In genomic region chr7:103853090-103853489, GRCm38 (mm10) we compare ENCODE assay signal across 14 mouse cellular contexts. TPM values are rescaled to one million over a fixed set of nuclear protein-coding genes. Genes with fewer than 3 reads are reported as not detected.
DNase-seq lines count a peak whose midpoint lies in the region; ATAC-seq lines count a peak whose summit lies in the region.
"Had no signal": no experiment of that assay in that cellular context is flagged by ENCODE, and none has a peak within 500 bp of the region (broad histone marks: within the 10 kb centered on the region; RNA-seq: fewer than 3 reads in every experiment).

Gene Hbb-y (minus strand): TSS chr7:103853216.

- no peak within 1 kb of the TSS for H3K9ac ChIP-seq in kidney, embryonic 16.5 days (replicated peaks; ENCODE audit: low read length)
- no peak within 1 kb of the TSS for H3K9ac ChIP-seq in forebrain, embryonic 12.5 days
- no peak within 1 kb of the TSS for H3K9ac ChIP-seq in intestine, embryonic 15.5 days
- H3K9ac ChIP-seq in neural tube, embryonic 12.5 days = no peak within 1 kb of the TSS

- H3K4me1 ChIP-seq in kidney, embryonic 16.5 days (ENCODE audit: insufficient read depth, low read length) = no peaks in the 10 kb centered on the region
- no peaks in the 10 kb centered on the region for H3K4me1 ChIP-seq in forebrain, embryonic 12.5 days
- no peaks in the 10 kb centered on the region for H3K4me1 ChIP-seq in intestine, embryonic 15.5 days (replicated peaks)
- H3K4me1 ChIP-seq in neural tube, embryonic 12.5 days = no peaks in the 10 kb centered on the region

- DNase-seq in kidney, postnatal 4 days = no peak
- DNase-seq in cerebellum, adult 9-10 months = no peak
- DNase-seq: retina, postnatal 1 day; thymus, postnatal 36 days had no signal

- 71% methylated on average over 2 of the region's 2 CpGs for WGBS in kidney, embryonic 16.5 days
- 76% methylated on average over 2 of the region's 2 CpGs for WGBS in forebrain, embryonic 12.5 days
- 69% methylated on average over 2 of the region's 2 CpGs for WGBS in intestine, embryonic 15.5 days
- WGBS in neural tube, embryonic 12.5 days = 71% methylated on average over 2 of the region's 2 CpGs

- no peaks in the 10 kb centered on the region for H3K27me3 ChIP-seq in kidney, embryonic 16.5 days (ENCODE audit: insufficient read depth, low read length)
- no peaks in the 10 kb centered on the region for H3K27me3 ChIP-seq in forebrain, embryonic 12.5 days
- no peaks in the 10 kb centered on the region for H3K27me3 ChIP-seq in intestine, embryonic 15.5 days (replicated peaks)
- no peaks in the 10 kb centered on the region for H3K27me3 ChIP-seq in neural tube, embryonic 12.5 days (replicated peaks)

- H3K36me3 ChIP-seq in kidney, embryonic 16.5 days (ENCODE audit: insufficient read depth, low read length) = no peaks in the 10 kb centered on the region
- no peaks in the 10 kb centered on the region for H3K36me3 ChIP-seq in forebrain, embryonic 12.5 days (replicated peaks)
- no peaks in the 10 kb centered on the region for H3K36me3 ChIP-seq in intestine, embryonic 15.5 days
- H3K36me3 ChIP-seq in neural tube, embryonic 12.5 days = no peaks in the 10 kb centered on the region

- no peak within 1 kb of the TSS for H3K4me2 ChIP-seq in kidney, embryonic 16.5 days (replicated peaks; ENCODE audit: low read depth, low read length)
- H3K4me2 ChIP-seq in forebrain, embryonic 12.5 days = no peak within 1 kb of the TSS
- H3K4me2 ChIP-seq in intestine, embryonic 15.5 days (replicated peaks) = no peak within 1 kb of the TSS
- no peak within 1 kb of the TSS for H3K4me2 ChIP-seq in neural tube, embryonic 12.5 days (replicated peaks)

- no peak within 1 kb of the TSS for H3K4me3 ChIP-seq in kidney, embryonic 16.5 days (ENCODE audit: low read length)
- H3K4me3 ChIP-seq in forebrain, embryonic 12.5 days (replicated peaks) = no peak within 1 kb of the TSS
- no peak within 1 kb of the TSS for H3K4me3 ChIP-seq in intestine, embryonic 15.5 days (replicated peaks)
- no peak within 1 kb of the TSS for H3K4me3 ChIP-seq in neural tube, embryonic 12.5 days

- no peaks in the 10 kb centered on the region for H3K9me3 ChIP-seq in kidney, embryonic 16.5 days (ENCODE audit: low read length)
- H3K9me3 ChIP-seq in forebrain, embryonic 12.5 days = no peaks in the 10 kb centered on the region
- H3K9me3 ChIP-seq in intestine, embryonic 15.5 days = no peaks in the 10 kb centered on the region
- H3K9me3 ChIP-seq in neural tube, embryonic 12.5 days = no peaks in the 10 kb centered on the region

- ATAC-seq in kidney, embryonic 16.5 days (ENCODE audit: low FRiP score, low TSS enrichment) = no peak
- 0 out of 2 replicates have a peak, but pooled peaks have one; percentile 36 for ATAC-seq in forebrain, embryonic 12.5 days (ENCODE audit: low FRiP score)
- ATAC-seq in intestine, embryonic 15.5 days = no peak
- ATAC-seq in neural tube, embryonic 12.5 days (ENCODE audit: low FRiP score, low read depth) = no peak
- no peak for ATAC-seq in granulocyte monocyte progenitor cell, adult 5-6 weeks (replicated peaks; ENCODE audit: poor library complexity, severe bottlenecking)

- H3K27ac ChIP-seq in kidney, embryonic 16.5 days (ENCODE audit: low read length) = no peak within 1 kb of the TSS
- H3K27ac ChIP-seq in forebrain, embryonic 12.5 days = no peak within 1 kb of the TSS
- no peak within 1 kb of the TSS for H3K27ac ChIP-seq in intestine, embryonic 15.5 days
- no peak within 1 kb of the TSS for H3K27ac ChIP-seq in neural tube, embryonic 12.5 days
- H3K27ac ChIP-seq: macrophage had no signal

RNA-seq across cellular contexts. Expression of gene Hbb-y, which starts in this region (rescaled TPM):
- 50.5 and 57.1 TPM in 2 replicates for polyA plus RNA-seq in kidney, embryonic 16.5 days (2015; fragmentation: Nextera tagmentation; extraction: Ambion mirVana)
- polyA plus RNA-seq in forebrain, embryonic 12.5 days (2016; fragmentation: Nextera tagmentation; extraction: Ambion mirVana) = 6,398 and 8,559 TPM in 2 replicates
- polyA plus RNA-seq in intestine, embryonic 15.5 days (2015; fragmentation: Nextera tagmentation; extraction: Ambion mirVana) = 165 and 266 TPM in 2 replicates
- polyA plus RNA-seq in neural tube, embryonic 12.5 days (2016; fragmentation: Nextera tagmentation; extraction: Ambion mirVana) = 6,731 and 6,931 TPM in 2 replicates
- not detected in 2 replicates for total RNA-seq in granulocyte monocyte progenitor cell, adult 5-6 weeks (2014; fragmentation: Nextera tagmentation)
- not detected in 2 replicates for total RNA-seq in granulocyte monocyte progenitor cell, adult 5-6 weeks (2017)
- total RNA-seq: adrenal gland, adult 18-20 months; ES-E14; gastrocnemius, postnatal 4 days had no signal
- polyA plus RNA-seq: large intestine, adult 2 months; macrophage had no signal

Comparison
In these comparisons a context has a peak if more than half of its experiments do, and no peak if none do; other contexts are left out.
1. RNA of gene Hbb-y (polyA plus RNA-seq): 6,398 to 8,559 TPM in forebrain, embryonic 12.5 days and 6,731 to 6,931 TPM in neural tube, embryonic 12.5 days; 165 to 266 TPM in intestine, embryonic 15.5 days and 50.5 to 57.1 TPM in kidney, embryonic 16.5 days; every median in the first group is over 10 times any median in the second.